Mouse (Mus musculus) c-Kit-positive CD71-positive TER-119-positive erythroid progenitor cells, embryonic 14.5 days (primary cell): ENCODE measurements around the gene Cdh23.

Experiments
- DNase-seq: peaks from one replicate; pipeline ENCODE4 v3.0.0-alpha.2; 2013; ENCODE audit warnings: low spot score

Cdh23 gene

GRCm38 (mm10) chr10:60635568-60636295 lies 60.6 kb downstream of the Cdh23 start:
- DNase-seq = no peak

GRCm38 (mm10) chr10:60634391-60634790 lies 61.9 kb downstream of the Cdh23 start:
- DNase-seq = no peak

DNA sequence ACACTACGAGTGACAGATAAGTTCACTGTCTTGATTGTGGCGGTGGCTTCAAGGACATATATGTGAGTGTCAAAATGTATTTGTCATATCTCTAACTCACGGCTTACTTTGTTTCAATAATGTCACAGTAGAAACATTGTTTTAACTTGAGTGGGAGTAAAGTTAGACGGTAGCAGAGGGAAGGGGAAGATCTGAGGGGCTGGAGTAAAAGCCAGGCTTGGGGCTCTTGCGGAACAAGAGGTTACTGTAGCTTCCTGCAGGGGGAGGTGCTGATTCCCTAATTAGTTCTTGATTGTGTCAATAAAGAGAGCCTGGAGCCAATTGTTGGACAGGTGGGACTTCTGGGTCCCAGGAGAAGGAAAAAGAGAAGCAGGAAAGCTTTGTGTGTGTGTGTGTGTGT lies 70.2 kb downstream of the Cdh23 start:
- DNase-seq = no peak

DNA sequence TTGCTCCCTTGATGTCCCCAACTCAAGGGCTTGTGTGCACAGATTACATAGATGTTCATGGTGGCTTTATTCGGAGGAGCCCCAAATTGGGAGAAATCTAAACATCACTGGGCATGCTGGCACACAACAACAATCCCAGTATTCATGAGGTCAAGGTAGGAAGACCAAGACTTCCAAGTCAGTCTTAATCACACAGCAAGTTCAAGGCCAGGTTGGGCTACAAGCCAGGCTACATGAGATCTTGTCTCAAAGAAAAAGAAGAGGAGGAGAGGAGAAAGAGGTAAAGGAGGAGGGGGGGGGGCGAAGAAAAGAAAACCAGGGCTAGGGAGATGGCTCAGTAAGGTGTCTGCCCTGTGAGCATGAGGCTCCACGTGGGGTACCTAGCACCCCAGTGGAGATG lies 70.8 kb downstream of the Cdh23 start:
- no peak for DNase-seq

DNA sequence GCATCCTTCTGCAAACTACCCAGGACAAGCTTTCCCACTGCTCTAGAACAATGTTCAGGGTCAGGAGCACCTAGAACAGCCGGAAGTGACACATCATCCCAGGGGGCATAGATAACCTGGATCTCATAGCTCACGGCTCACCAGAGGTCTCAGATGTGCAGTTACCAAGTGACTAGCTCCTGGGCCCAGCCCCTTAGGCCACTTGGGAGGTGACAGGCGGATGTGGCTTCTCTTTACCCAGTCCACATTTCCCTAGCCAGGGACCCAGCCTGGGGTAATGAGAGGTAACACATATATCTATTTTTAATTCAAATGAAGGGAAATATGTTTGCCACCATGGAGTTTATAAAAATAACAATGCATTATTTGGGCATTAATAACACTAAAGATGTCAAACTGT lies 71.3 kb downstream of the Cdh23 start:
- no peak for DNase-seq

DNA sequence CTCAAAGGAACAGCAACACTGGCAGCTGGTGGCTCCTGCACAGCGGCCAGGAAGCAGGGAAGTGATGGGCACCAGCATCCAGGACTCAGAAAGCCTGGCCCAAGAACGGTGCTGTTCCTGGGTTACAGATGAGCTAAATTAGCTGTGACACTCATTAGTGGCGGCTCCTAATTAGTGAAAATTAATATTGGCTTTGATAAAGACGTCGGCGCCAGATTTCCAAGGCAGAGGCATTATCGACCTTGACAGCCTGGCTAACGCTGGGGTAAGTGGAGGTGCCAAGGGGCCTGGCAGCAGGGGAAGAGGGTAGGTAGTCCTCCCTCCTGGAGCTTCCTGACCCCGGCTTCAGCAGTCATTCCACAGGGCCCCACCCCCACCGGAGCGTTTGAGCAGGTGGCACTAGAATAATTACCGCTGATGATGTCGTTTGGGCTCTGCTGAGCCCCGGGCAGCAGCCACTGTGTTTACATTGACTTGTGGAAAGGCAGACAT lies 72.0 kb downstream of the Cdh23 start:
- no peak for DNase-seq

DNA sequence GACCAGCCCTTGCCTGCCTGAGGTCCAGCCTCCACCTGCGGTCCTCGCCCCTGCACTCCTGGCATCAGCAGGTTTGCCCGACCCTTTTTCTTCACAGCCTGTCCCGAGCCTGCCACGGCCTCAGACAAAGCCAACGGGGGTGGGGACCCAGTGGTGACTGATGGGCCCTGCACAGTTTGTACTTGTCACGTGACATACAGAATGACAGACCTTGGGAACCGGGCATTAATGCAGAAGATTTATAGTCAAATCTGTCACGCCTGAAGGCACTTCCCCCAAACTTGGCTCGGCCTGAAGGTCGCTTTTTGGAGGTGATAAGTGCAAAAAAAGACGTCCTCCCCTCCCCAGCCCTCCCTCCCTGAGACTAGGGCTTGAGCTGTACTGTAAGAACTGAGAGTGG lies 73.5 kb downstream of the Cdh23 start:
- no peak for DNase-seq

DNA sequence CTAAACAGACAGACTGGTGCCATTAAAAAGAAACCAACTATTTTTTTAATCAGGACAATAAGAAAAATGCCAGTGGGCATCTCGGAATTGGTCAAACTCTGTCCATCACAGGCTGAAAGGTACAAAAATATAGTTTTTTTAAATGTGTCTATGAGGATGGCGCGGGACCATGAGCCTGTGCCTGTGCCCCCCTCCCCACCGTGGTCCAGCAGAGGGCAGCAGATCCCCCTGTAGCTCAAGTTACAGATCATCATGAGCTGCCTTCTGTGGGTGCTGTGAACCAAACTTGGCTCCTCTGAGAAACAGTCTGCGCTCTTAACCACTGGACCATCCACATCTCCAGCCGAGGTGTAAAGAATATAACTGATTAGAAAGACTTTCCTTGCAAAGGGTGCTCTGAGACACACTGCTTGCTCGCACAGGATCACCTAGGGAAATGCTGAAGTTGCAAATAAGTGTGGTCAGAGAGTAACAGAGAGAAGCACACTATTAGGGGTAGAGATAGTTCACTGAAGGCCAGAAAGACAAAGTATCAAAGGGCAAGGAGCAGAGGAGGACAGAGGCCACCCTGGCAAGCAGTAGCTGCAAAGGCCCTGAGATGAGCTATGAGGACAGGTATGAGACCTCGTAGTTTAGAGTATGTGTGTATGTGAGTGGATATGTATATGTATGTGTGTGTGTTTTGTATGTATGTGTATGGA lies 74.7 kb downstream of the Cdh23 start:
- DNase-seq = no peak

DNA sequence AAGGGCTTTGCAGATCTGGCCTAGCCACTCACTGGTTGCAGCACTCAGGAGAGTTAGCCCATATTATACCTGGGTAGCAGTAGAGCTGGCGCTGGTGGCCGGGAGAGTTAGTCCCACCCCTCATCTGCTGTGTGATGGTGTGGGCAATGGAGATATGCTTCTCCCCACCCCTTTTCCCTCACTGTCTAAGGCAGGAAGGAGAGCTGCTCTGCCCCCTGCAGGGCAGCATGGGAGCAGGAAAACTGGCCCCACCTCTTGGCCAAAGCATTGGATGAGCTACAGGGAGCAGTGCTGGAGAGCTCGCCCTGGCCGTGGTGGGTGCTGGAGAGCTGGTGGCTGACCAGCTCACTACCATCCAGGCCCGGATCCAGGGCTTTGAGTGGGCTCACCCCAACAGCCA lies 80.4 kb downstream of the Cdh23 start:
- no peak for DNase-seq

DNA sequence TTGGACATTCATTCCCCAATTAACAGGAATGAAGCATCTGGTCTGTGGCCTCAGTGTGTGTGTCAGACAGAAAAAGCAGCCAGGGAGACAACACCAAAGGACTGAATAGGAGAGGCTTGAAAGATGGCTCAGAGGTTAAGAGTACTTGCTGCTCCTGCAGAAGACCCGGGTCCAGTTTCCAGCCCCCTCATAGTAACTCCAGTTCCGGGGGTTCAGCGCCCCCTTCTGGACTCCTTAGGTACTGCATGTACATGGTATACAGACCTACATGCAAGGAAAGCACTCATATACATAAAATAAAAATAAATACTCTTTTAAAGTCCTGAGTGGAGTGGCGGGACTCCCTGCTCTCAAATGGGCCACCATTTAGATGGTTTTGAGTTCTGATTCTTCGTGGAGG lies 83.4 kb downstream of the Cdh23 start:
- DNase-seq = peak; percentile 20

- DNase-seq = no peak
These were observed 89.1 kb downstream of the Cdh23 start for GRCm38 (mm10) chr10:60607166-60607565.

GRCm38 (mm10) chr10:60606661-60607060 lies 89.6 kb downstream of the Cdh23 start:
- DNase-seq = no peak

- DNase-seq = no peak
These were observed 94.1 kb downstream of the Cdh23 start for GRCm38 (mm10) chr10:60602235-60602634.

- DNase-seq = no peak
These were observed 101.1 kb downstream of the Cdh23 start for GRCm38 (mm10) chr10:60595166-60595565.

GRCm38 (mm10) chr10:60592881-60593575 lies 103.3 kb downstream of the Cdh23 start:
- DNase-seq = no peak

DNA sequence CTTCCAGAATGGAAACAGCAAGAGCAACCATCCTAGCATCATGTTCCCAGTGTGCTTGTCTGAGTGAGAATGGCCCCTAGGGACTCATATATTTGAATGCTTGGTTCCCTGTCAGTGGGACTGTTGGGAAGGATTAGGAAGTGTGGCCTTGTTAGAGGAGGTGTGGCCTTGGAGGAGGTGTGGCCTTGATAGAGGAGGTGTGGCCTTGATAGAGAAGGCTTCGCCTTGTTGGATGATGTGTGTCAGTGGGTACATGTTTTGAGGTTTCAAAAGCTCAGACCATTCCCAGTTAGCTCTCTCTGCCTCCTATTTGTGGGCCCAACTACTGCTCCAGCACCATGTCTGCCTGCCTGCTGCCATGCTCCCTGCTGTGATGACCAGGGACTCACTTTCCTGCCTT lies 105.0 kb downstream of the Cdh23 start:
- no peak for DNase-seq

GRCm38 (mm10) chr10:60590241-60590640 lies 106.0 kb downstream of the Cdh23 start:
- DNase-seq = no peak

GRCm38 (mm10) chr10:60585691-60586090 lies 110.6 kb downstream of the Cdh23 start:
- no peak for DNase-seq

DNA sequence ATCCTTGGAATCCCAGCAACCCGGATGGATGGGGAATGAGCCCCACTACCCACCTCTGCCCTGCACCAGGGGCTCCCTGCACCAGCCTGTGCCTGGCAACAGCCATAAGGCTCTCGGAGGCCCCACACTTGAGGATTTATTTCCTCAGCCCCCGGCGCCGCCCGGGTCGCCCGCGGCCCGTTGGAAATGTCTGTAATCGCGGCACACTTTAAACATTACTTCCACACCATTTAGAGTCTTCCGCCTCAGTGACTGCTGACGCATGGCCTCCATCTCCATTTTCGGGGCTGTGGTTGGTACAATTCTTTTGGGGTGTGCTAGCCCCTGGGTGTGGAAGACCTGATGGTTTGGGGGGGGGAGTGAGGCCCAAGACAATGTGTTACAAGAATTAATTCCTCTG lies 113.3 kb downstream of the Cdh23 start:
- DNase-seq = no peak

GRCm38 (mm10) chr10:60580666-60581065 lies 115.6 kb downstream of the Cdh23 start:
- no peak for DNase-seq

DNA sequence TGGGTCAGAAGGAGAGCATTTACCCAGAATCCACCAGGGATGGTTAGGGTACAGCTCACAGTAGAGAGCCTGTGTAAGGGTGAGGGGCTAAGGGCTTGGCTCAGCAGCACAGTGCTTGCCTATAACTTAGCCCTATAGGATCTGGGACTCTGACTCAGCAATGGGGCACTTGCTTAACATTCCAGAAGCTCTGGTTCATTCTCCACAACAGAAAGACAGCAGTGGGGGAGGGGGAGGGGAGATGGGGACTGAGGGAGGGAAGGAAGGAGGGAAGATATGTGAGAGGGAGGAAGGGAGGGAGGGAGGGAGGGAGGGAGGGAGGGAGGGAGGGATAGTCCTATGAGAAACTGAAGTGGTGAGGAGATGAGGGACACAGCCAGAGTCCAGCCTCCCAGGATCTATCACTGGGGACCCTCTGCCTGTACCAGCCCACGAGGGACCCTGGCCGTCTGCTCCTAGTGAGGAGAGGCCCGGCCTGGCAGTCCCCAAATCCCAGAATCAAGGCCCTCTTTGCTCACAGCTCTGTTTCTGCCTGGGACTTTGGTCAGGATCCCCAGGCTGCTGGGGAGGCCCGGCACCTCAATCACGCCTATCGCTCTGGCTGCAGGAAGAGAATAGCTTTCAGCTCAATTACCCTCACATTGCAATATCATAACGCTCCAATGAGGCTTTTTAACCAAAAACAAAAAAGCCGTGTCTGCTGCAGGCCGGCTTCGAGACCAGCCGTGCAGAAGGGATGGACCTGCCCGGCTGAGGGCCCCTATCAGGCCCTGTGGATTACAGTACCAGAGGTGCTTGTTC lies 117.4 kb downstream of the Cdh23 start:
- no peak for DNase-seq
